ENCODE assay signal across 8 mouse cellular contexts in the genomic region with DNA sequence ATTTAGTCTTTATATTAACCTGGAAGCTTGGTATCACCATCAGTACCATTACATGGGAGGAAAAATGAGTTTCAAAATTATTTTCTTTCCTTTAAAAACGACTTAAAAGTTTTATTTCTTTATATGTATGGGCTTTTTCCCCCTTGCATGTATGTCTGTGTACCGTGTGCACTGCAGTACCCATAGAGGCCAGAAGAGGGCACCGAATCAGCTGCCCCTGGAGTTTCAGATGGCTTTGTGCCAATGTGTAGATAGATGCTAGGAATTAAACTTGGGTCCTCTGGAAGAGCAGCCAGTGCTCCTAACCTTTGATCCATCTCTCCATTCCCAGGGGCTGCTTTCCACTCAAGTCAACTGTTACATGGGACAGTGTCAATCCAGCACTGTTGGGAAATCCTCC.
DNase-seq lines count a peak whose midpoint lies in the region; ATAC-seq and TF ChIP-seq lines count a peak whose summit lies in the region.

No protein-coding gene starts in this region.

- no peaks in the 10 kb centered on the region for H3K36me3 ChIP-seq in forebrain, postnatal 0 days (ENCODE audit: insufficient read depth)
- no peaks in the 10 kb centered on the region for H3K36me3 ChIP-seq in forebrain, embryonic 16.5 days (ENCODE audit: control insufficient read depth, insufficient read depth)
- H3K36me3 ChIP-seq in midbrain, embryonic 14.5 days (ENCODE audit: control insufficient read depth, insufficient read depth, low read length), result no peaks in the 10 kb centered on the region
- no peaks in the 10 kb centered on the region for H3K36me3 ChIP-seq in midbrain, embryonic 13.5 days

- no peak overlapping the region for H3K4me3 ChIP-seq in forebrain, postnatal 0 days (ENCODE audit: low read depth, low read length)
- H3K4me3 ChIP-seq in forebrain, embryonic 16.5 days (replicated peaks; ENCODE audit: low read length), result no peak overlapping the region
- no peak overlapping the region for H3K4me3 ChIP-seq in midbrain, embryonic 14.5 days (replicated peaks; ENCODE audit: low read depth, low read length)
- H3K4me3 ChIP-seq in midbrain, embryonic 13.5 days (replicated peaks), result no peak overlapping the region

- WGBS in forebrain, postnatal 0 days, result 43% methylated on average over 3 of the region's 3 CpGs
- 42% methylated on average over 3 of the region's 3 CpGs for WGBS in forebrain, embryonic 16.5 days
- 39% methylated on average over 3 of the region's 3 CpGs for WGBS in midbrain, embryonic 14.5 days
- 33% methylated on average over 3 of the region's 3 CpGs for WGBS in midbrain, embryonic 13.5 days

- DNase-seq in forebrain, postnatal 0 days, result no peak
- DNase-seq in midbrain, embryonic 14.5 days, result peak; percentile 19
- DNase-seq in c-Kit-positive CD71-positive TER-119-positive erythroid progenitor cells, embryonic 14.5 days (ENCODE audit: low spot score), result peak; percentile 7
- no peak for DNase-seq in spleen, adult 12 weeks (ENCODE audit: low spot score)

- H3K9me3 ChIP-seq in forebrain, postnatal 0 days (ENCODE audit: low read length), result no peaks in the 10 kb centered on the region
- H3K9me3 ChIP-seq in forebrain, embryonic 16.5 days (ENCODE audit: control insufficient read depth, low read length), result no peaks in the 10 kb centered on the region
- H3K9me3 ChIP-seq in midbrain, embryonic 14.5 days (ENCODE audit: control insufficient read depth, low read length), result no peaks in the 10 kb centered on the region
- H3K9me3 ChIP-seq in midbrain, embryonic 13.5 days, result no peaks in the 10 kb centered on the region

- ATAC-seq in forebrain, postnatal 0 days, result no peak
- no peak for ATAC-seq in forebrain, embryonic 16.5 days
- no peak for ATAC-seq in midbrain, embryonic 14.5 days (ENCODE audit: low FRiP score, low TSS enrichment)
- ATAC-seq in midbrain, embryonic 13.5 days, result no peak
- ATAC-seq in megakaryocyte progenitor cell, adult 5-6 weeks (replicated peaks; ENCODE audit: poor library complexity), result peak; percentile 65; the same call in 1 of the 2 replicates
- ATAC-seq in activated CD4-positive, CD25-positive, alpha-beta regulatory T cell, adult 4 months, result no peak

- no peak overlapping the region for H3K9ac ChIP-seq in forebrain, postnatal 0 days
- H3K9ac ChIP-seq in forebrain, embryonic 16.5 days (replicated peaks; ENCODE audit: low read depth, low read length), result no peak overlapping the region
- no peak overlapping the region for H3K9ac ChIP-seq in midbrain, embryonic 14.5 days (replicated peaks; ENCODE audit: low read length)
- no peak overlapping the region for H3K9ac ChIP-seq in midbrain, embryonic 13.5 days (replicated peaks)

- peaks cover 10% of the 10 kb centered on the region; the same call in 1 of the 2 replicates for H3K4me1 ChIP-seq in forebrain, postnatal 0 days (ENCODE audit: insufficient read depth)
- peaks cover 8% of the 10 kb centered on the region for H3K4me1 ChIP-seq in forebrain, embryonic 16.5 days (replicated peaks; ENCODE audit: control insufficient read depth, insufficient read depth, low read length)
- peaks cover 9% of the 10 kb centered on the region; the same call in 1 of the 2 replicates for H3K4me1 ChIP-seq in midbrain, embryonic 14.5 days (ENCODE audit: control insufficient read depth, insufficient read depth, low read length)
- H3K4me1 ChIP-seq in midbrain, embryonic 13.5 days (replicated peaks), result peaks cover 17% of the 10 kb centered on the region

- H3K27ac ChIP-seq in forebrain, postnatal 0 days (ENCODE audit: low read depth, low read length), result no peak overlapping the region
- no peak overlapping the region for H3K27ac ChIP-seq in forebrain, embryonic 16.5 days (ENCODE audit: low read length)
- no peak overlapping the region for H3K27ac ChIP-seq in midbrain, embryonic 14.5 days (replicated peaks; ENCODE audit: low read depth, low read length)
- no peak overlapping the region for H3K27ac ChIP-seq in midbrain, embryonic 13.5 days

- no peak overlapping the region for H3K4me2 ChIP-seq in forebrain, postnatal 0 days (ENCODE audit: low read depth)
- H3K4me2 ChIP-seq in forebrain, embryonic 16.5 days (ENCODE audit: low read length), result no peak overlapping the region
- H3K4me2 ChIP-seq in midbrain, embryonic 14.5 days (ENCODE audit: low read length), result no peak overlapping the region
- H3K4me2 ChIP-seq in midbrain, embryonic 13.5 days (replicated peaks), result no peak overlapping the region

- no peaks in the 10 kb centered on the region for H3K27me3 ChIP-seq in forebrain, postnatal 0 days (ENCODE audit: insufficient read depth, low read length)
- no peaks in the 10 kb centered on the region for H3K27me3 ChIP-seq in forebrain, embryonic 16.5 days (replicated peaks; ENCODE audit: control insufficient read depth, insufficient read depth, low read length)
- H3K27me3 ChIP-seq in midbrain, embryonic 14.5 days (ENCODE audit: control insufficient read depth, insufficient read depth, low read length), result no peaks in the 10 kb centered on the region
- H3K27me3 ChIP-seq in midbrain, embryonic 13.5 days, result no peaks in the 10 kb centered on the region

- TF ChIP-seq CTCF in forebrain, postnatal 0 days (IDR thresholded peaks at IDR 0.05; ENCODE audit: low read depth), result peak; percentile 62

Comparison
In these comparisons a context has a peak if more than half of its experiments do, and no peak if none do; other contexts are left out.
1. DNase-seq: peak in midbrain, embryonic 14.5 days (single experiment) and c-Kit-positive CD71-positive TER-119-positive erythroid progenitor cells, embryonic 14.5 days (single experiment); none in forebrain, postnatal 0 days (single experiment) and spleen, adult 12 weeks (single experiment).